Mouse (Mus musculus) CH12.LX (cell line): ENCODE measurements around the gene Trappc2l.

Source experiments
- ETS1 ChIP-seq: conservative IDR thresholded peaks from 2 replicates; pipeline ENCODE4 v1.6.1; 2012; ENCODE audit warnings: low read depth, mild to moderate bottlenecking, inconsistent platforms, low read length, improper control_type of control experiment, moderate library complexity
- MAZ ChIP-seq: IDR thresholded peaks from 2 replicates; pipeline ENCODE4 v1.6.1; 2012; ENCODE audit warnings: low read depth, mild to moderate bottlenecking, inconsistent platforms, low read length, improper control_type of control experiment, moderate library complexity
- RAD21 ChIP-seq: IDR thresholded peaks from 2 replicates; pipeline ENCODE4 v1.6.1; 2011; ENCODE audit warnings: low read depth, mild to moderate bottlenecking, low read length, improper control_type of control experiment, moderate library complexity

DNA sequence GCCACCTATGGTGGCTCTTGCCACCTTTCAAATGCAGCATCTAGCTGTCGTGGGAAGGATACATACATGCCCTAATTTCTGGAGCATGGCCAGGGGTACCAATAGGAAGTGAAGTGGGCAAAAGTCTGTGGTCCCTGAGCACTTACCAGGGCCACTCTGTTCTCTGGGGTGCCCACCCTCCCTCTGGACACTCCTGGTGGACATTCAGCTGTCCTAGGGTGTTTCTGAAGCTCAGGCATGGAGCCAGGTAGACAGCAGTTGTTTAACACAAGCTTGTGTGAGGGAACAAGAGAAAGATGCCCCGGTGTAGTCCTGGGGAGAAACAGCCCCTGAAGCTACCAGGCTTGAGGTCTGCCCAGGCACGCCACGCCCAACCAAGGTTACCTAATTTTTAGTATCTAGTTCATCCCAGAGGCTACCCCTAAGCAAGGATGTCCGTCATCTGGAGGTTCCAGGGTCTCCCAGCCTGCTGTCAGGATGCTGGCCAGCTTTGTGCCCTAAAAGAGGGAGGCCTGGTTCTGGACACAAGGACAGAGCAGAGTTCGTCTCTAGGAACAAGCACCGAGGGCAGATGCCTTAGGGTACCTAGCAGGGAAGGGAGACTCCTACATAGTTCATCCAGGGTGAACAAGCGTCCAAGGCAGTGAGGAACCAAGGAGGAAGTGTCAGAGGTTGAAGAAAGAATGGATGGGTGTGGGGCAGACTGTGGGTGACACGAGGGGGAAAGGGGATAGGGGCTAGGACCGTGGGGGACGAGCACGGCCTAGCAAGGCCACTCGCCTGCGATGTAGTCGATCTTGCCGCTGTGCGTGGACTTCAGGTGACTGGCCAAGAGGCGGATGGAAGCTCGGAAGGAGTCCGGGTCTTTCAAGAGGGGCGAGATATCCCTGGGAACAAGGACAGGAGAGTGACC lies 35.4 kb upstream of the Trappc2l start:
- TF ChIP-seq MAZ = no peak
- no peak for TF ChIP-seq RAD21
- TF ChIP-seq ETS1 = no peak
